Mouse (Mus musculus) G1E-ER4 (cell line): ENCODE results near the gene Ptk7. TPM values are rescaled to one million over a fixed set of nuclear protein-coding genes. Genes with fewer than 3 reads are reported as not detected.

Experiments
- GATA1 ChIP-seq: IDR thresholded peaks from one replicate; pipeline ENCODE4 v1.8.0; 2012; ENCODE audit warnings: low read length, inconsistent platforms
- polyA plus RNA-seq: library from polyadenylated mRNA; stranded (reverse); fragments of >175 nt; gene quantifications from 2 replicates; pipeline ENCODE4 v1.2.3, GENCODE M21; 2012

Gene Ptk7
- polyA plus RNA-seq, 1 experiment: not detected

DNA sequence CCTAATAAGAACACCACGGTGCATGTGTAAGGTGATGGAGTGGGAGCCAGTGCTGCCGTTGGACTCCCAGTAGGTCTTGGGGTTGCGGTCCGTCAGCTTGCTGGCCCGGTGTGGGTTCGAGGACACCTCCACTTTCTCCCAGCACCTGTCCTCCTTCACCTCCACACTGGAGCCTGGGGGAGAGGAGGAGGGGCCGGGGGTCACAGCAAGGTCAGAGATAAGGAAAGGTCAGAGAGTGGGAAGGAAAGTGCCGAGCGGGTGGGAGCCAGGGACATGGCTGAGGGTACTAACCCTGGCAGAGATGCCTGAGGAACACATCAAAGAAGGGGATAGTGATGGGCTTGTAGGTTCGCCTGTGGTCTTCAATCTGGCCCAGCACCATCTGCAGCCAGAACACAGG is 104.2 kb downstream of the Ptk7 start:
- TF ChIP-seq GATA1: no peak

DNA sequence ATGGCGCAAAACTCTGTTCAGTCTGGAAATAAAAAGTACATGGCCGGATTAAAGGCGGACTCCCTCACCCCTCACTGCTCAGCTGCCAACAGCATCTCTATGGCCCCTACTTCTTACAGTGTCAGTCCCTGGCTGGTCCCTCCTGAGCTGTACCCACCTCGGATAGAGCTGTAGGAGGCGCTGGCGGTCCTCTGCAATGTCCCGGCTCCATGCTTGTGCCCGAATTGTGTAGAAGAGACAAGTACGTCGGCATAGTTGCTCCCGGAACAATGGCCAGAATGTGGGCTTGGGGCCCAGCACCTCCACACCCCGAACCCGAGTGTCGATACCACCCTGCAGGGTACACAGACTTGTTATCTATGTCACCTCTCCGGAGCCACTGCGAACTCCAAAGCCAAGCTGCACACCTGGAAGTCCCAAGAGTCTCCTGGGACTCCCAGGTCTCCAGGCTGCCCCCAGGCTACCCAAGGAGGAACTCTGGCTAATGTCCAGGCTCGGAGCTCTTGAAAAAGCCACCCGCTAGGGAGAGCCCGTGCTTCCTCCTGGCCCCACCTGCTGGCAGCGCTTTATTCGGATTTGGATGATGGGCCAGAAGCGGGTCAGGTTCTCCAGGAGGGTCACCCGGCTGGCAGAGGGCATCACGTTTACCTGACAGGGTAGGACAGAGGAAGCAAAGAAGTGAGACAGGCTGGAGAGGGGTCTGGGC is 107.2 kb downstream of the Ptk7 start:
- no peak for TF ChIP-seq GATA1

GRCm38 (mm10) chr17:46521174-46521573 is 108.1 kb downstream of the Ptk7 start:
- TF ChIP-seq GATA1: no peak

GRCm38 (mm10) chr17:46520385-46520979 is 108.8 kb downstream of the Ptk7 start:
- no peak for TF ChIP-seq GATA1

- TF ChIP-seq GATA1: no peak
Measured at GRCm38 (mm10) chr17:46519971-46520370, 109.3 kb downstream of the Ptk7 start.

Other genes with a start within 250 kb of the Ptk7 start
- gene Zfp318, start 245.8 kb downstream of the Ptk7 start, polyA plus RNA-seq: 7.3 and 7.6 TPM in 2 replicates
- gene Crip3, start 200.6 kb downstream of the Ptk7 start, polyA plus RNA-seq: not detected in 2 replicates
- gene Slc22a7, start 191.0 kb downstream of the Ptk7 start, polyA plus RNA-seq: not detected in 2 replicates
- not detected in 2 replicates for gene Ttbk1, start 141.8 kb downstream of the Ptk7 start, polyA plus RNA-seq
- gene Dnph1, start 132.8 kb downstream of the Ptk7 start, polyA plus RNA-seq: 45.3 and 54.4 TPM in 2 replicates
- 0.48 and 0.79 TPM in 2 replicates for gene Cul9, start 83.1 kb downstream of the Ptk7 start, polyA plus RNA-seq
- gene Srf, start 73.3 kb downstream of the Ptk7 start, polyA plus RNA-seq: 142 and 147 TPM in 2 replicates
- 6.4 and 7.8 TPM in 2 replicates for gene Klc4, start 16.5 kb upstream of the Ptk7 start, polyA plus RNA-seq
- gene Mrpl2, start 16.7 kb upstream of the Ptk7 start, polyA plus RNA-seq: 790 and 1,047 TPM in 2 replicates
- 94.6 and 117 TPM in 2 replicates for gene Cul7, start 20.8 kb upstream of the Ptk7 start, polyA plus RNA-seq
- gene Rrp36, start 44.8 kb upstream of the Ptk7 start, polyA plus RNA-seq: 38.5 and 49.7 TPM in 2 replicates
- gene Mea1, start 49.3 kb upstream of the Ptk7 start, polyA plus RNA-seq: 119 and 135 TPM in 2 replicates
- gene Klhdc3, start 51.4 kb upstream of the Ptk7 start, polyA plus RNA-seq: 255 and 339 TPM in 2 replicates
- gene Ppp2r5d, start 75.6 kb upstream of the Ptk7 start, polyA plus RNA-seq: 94.1 and 94.3 TPM in 2 replicates
- 39.0 and 43.4 TPM in 2 replicates for gene Pex6, start 82.0 kb upstream of the Ptk7 start, polyA plus RNA-seq
- gene Gnmt, start 99.7 kb upstream of the Ptk7 start, polyA plus RNA-seq: 0.16 and 0.37 TPM in 2 replicates
- gene Cnpy3, start 122.7 kb upstream of the Ptk7 start, polyA plus RNA-seq: 72.4 and 81.9 TPM in 2 replicates
- gene Ptcra, start 134.2 kb upstream of the Ptk7 start, polyA plus RNA-seq: not detected in 2 replicates
- gene 2310039H08Rik, start 143.1 kb upstream of the Ptk7 start, polyA plus RNA-seq: 144 and 204 TPM in 2 replicates
- gene Rpl7l1, start 153.2 kb upstream of the Ptk7 start, polyA plus RNA-seq: 6.3 and 11.6 TPM in 2 replicates
- gene Bicral, start 229.0 kb upstream of the Ptk7 start, polyA plus RNA-seq: 8.4 and 9.8 TPM in 2 replicates